Mouse (Mus musculus) MEL-GATA-1-ER (cell line): ENCODE measurements around the gene Mus81.
"Not testable (repeated sequence)": the region's sequence is repeated elsewhere in the genome, so short reads cannot be mapped to it uniquely, and the experiment has no call there.

Source experiments
- DNase-seq: peaks from one replicate; pipeline ENCODE4 v3.0.0-alpha.2; 2012; ENCODE audit warnings: low read depth; ENCODE audit errors: extremely low read depth

Gene Mus81

GRCm38 (mm10) chr19:5493301-5493721 lies 5.1 kb upstream of the Mus81 start:
- DNase-seq, result not testable (repeated sequence)

GRCm38 (mm10) chr19:5492641-5493040 lies 4.4 kb upstream of the Mus81 start:
- no peak for DNase-seq

- peak; percentile 87 for DNase-seq
Measured at GRCm38 (mm10) chr19:5490898-5491708, 2.9 kb upstream of the Mus81 start.

GRCm38 (mm10) chr19:5490313-5490897 lies 2.2 kb upstream of the Mus81 start, which contains the start of gene Cfl1:
Gene Cfl1 (plus strand): TSS chr19:5490455.
- DNase-seq, result peak; percentile 95

- not testable (repeated sequence) for DNase-seq
Measured at GRCm38 (mm10) chr19:5489721-5490120, 1.5 kb upstream of the Mus81 start.

GRCm38 (mm10) chr19:5488878-5489571 lies 823 bp upstream of the Mus81 start:
- DNase-seq, result peak; percentile 98

GRCm38 (mm10) chr19:5486771-5487170 lies 1.4 kb downstream of the Mus81 start:
- DNase-seq, result no peak

- no peak for DNase-seq
Measured at GRCm38 (mm10) chr19:5486286-5486685, 1.9 kb downstream of the Mus81 start.

- no peak for DNase-seq
Measured at GRCm38 (mm10) chr19:5485821-5486220, 2.4 kb downstream of the Mus81 start.

GRCm38 (mm10) chr19:5485371-5485770 lies 2.8 kb downstream of the Mus81 start:
- no peak for DNase-seq

GRCm38 (mm10) chr19:5484496-5484895 lies 3.7 kb downstream of the Mus81 start:
- DNase-seq, result no peak

GRCm38 (mm10) chr19:5483386-5484359 lies 4.5 kb downstream of the Mus81 start:
- no peak for DNase-seq

GRCm38 (mm10) chr19:5481398-5481797 lies 6.8 kb downstream of the Mus81 start:
- no peak for DNase-seq

GRCm38 (mm10) chr19:5480016-5480415 lies 8.2 kb downstream of the Mus81 start:
- no peak for DNase-seq

- DNase-seq, result no peak
Measured at GRCm38 (mm10) chr19:5477668-5478300, 10.4 kb downstream of the Mus81 start.

- DNase-seq, result no peak
Measured at GRCm38 (mm10) chr19:5477004-5477667, 11.1 kb downstream of the Mus81 start.

- no peak for DNase-seq
Measured at GRCm38 (mm10) chr19:5475069-5475714, 13.0 kb downstream of the Mus81 start.

GRCm38 (mm10) chr19:5474281-5475068 lies 13.7 kb downstream of the Mus81 start:
- DNase-seq, result no peak

GRCm38 (mm10) chr19:5473720-5474119 lies 14.5 kb downstream of the Mus81 start, which contains the start of gene Efemp2:
Gene Efemp2 (plus strand): TSS chr19:5473954.
- DNase-seq, result peak; percentile 76
